Mouse (Mus musculus): Measurements from ENCODE around the gene Ppp1r13l.

The Ppp1r13l gene

DNA sequence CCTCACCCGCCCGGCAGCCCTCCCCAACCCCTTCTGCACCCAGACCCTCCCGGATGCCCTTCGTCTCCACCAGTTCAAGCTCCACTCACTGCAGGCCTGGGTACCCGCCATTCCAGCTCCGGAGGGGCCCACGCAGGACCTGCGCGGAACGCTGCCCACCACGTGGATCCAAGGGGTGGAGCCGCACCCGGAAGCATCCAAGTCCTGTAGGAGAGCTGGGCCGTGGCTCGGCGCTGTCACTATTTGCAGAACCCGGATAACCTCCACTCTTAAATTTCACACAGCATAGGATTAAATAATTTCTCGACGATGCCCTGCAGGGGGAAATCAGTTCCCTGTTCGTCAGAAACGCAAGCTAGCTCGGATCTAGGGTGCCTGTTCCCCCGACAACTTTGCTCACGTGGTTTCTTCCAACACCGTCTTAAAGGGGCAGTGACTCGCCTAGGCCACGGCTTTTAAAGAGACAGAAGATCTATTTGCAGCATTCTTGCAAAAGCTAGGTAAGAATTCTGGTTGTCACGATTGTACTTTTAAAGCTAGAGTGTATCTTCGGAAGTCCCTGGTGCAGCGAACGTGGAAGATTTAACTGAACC lies at the start of gene Ppp1r13l, which contains the start of gene Cd3eap:
Gene Ppp1r13l (plus strand): TSS at position 451 of the 593 bp plus-strand sequence.
Gene Cd3eap (minus strand): TSS at position 185 of the 593 bp plus-strand sequence.
- peak; percentile 96 for DNase-seq (ENCODE audit: low read depth, low spot score)

DNA sequence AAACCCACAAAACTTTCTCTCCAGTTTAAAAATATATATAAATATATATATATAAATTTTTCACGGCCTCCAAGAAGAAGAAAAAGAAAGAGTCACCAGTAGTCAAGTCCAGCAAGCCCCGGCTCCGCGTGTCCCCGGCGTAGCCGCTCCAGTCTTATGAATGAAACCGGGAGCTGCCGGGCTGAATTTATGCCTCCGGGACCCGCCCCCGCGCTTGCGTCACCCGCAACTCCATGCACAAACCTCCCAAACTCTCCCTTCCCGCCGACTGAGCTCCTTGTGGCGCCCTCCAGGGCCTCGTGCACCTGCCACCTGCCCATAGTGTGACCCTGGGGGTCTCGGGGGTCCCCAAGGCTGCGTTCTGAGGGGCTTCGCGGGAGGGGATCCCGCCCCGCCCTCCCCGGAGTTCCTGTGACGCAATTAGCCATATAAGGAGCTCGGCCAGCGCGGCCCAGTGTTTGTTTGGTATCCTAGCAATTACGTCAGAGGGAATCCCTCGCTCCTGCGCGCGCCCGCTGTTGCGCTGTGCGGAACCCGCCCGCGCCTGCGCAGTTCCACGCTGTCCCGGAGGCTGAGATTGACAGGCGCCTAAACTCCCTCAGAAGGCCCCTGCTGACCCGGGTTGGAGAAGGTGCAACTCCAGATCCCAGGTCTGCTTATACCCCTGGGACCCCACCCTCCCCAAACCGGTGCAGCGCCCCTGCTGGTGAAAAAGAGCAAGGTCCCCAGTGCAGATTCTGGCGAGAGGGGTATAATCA lies 49.5 kb upstream of the Ppp1r13l start, which contains the start of gene Fosb:
Gene Fosb (minus strand): TSS at position 168 of the 758 bp plus-strand sequence.
- peak; percentile 98 for DNase-seq (ENCODE audit: low read depth, low spot score)

DNA sequence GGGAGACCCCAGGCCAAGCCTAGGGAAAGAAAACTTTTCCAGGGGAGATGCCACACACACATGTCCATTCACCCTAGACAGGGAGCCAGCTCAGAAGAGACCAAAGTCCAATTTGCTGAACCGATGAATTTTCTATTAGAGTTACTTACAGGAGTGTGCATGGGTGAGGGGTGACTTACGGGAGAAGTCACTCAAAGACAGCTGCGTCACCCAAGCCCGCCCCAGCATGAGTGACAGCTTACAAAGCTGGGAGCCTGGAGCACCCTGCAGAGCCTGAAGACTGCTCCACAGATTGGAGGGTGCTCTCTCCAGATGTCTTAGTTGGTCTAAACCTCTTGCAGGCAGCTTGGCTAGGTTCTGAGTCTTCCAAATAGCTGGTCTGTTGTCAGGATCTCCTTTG lies 47.6 kb upstream of the Ppp1r13l start:
- no peak for DNase-seq (ENCODE audit: low read depth, low spot score)

DNA sequence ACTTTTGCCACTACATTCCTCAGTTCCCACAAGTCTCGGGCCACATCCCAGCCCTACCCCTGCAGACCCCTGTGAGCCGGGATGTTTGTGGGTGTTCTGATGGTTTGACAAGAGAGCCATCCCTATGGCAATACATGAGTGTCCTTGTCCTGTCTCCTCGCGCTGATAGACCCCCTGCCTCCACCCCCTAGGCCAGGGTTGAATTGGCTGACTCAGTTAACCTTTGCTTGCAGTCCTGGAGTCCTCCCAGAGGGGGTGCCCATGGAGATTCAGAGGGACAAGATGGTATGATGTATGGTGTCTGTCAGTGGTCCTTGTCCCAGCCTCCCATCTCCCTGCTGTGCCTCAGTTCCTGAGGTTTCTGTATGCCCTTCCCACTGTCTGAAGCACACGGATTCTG lies 45.5 kb upstream of the Ppp1r13l start:
- no peak for DNase-seq (ENCODE audit: low read depth, low spot score)

DNA sequence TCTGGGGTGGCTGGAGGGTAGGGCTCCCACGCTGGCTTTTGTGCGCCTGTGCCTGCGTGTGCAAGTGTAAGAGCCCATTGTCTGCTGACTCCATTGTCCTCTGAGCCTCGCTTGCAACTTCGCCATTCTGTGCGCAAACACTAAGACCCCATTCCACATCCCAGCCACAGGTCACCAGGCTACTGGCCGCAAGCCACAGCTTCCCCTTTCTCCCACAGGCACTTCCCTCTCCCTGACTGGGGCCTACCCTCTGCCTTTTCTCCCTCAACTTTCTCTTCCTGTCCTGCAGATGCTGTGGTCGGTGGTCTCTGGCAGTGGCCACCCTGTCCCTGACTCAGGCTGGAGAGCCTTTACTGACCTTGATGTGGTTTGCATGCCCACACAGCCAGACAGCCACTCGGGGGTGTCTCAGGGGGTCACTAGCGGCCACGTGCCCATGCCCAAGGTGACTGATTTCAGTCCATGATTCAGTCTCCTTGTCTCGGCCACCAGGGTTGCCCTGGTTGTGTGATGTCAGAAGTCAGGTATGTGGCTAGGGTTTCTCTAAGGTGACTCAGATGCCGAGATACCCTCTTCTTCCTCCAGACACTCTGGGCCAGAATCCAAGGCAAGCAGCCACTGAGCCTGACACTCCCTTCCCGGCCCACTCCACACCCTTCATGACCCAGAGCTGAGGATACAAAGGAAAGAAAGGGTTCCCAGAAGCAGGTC lies 42.9 kb upstream of the Ppp1r13l start:
- no peak for DNase-seq (ENCODE audit: low read depth, low spot score)

DNA sequence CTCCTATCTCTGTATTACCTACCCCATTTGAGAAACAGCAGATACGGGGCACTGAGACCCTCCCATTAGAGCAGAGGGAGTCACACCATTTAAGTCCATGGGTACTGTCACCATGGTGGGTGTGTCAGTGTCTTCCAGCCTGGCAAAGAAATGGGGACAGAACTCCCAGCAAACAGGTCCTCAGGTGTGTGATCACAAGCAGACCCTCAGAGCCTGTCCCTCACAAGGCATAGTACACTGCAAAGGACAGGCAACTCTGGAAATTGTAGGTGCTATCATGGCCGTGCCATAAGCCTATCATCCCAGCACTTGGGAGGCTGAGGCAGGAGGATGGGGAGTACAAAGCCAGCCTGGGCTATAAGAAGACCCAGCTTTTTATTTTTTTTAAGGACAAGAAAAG lies 41.3 kb upstream of the Ppp1r13l start:
- DNase-seq (ENCODE audit: low read depth, low spot score): no peak

DNA sequence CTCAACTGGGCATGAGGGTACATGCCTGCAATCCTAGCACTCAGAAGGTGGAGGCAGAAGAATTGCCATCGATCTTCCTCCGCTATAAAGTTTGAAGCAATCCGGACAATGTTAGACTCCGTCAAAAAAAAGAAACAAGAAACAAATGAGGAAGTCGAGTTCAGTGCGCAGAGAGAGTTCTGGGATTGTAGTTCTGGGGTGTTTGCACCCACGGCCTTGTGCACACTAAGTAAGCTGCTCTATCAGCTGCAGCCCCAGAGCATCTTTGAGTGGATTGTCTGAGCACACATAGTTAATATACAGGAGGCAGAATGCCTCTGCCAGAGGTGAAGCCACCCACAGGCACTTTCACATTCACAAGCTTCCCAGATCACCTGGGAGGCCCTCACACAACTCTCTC lies 40.9 kb upstream of the Ppp1r13l start:
- DNase-seq (ENCODE audit: low read depth, low spot score): no peak

DNA sequence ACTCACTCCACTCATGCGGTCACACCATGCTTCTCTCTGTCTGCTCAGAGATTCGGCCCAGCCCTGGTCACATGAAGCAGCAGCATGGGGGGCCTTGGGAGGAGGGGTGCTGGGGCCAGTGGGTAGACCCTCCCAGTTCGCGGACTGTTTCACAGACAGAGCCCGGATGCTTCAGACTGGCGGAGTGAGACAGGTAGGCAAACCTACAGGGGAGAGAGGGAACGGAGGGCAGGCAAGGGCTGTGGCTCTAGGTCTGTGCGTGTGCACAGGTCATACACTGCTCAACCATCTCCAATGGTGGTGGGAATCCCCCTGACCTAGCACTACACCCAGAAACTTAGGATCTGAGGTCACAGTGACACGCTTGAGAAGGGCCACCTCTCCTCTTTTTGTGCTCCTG lies 40.1 kb upstream of the Ppp1r13l start:
- DNase-seq (ENCODE audit: low read depth, low spot score): no peak

DNA sequence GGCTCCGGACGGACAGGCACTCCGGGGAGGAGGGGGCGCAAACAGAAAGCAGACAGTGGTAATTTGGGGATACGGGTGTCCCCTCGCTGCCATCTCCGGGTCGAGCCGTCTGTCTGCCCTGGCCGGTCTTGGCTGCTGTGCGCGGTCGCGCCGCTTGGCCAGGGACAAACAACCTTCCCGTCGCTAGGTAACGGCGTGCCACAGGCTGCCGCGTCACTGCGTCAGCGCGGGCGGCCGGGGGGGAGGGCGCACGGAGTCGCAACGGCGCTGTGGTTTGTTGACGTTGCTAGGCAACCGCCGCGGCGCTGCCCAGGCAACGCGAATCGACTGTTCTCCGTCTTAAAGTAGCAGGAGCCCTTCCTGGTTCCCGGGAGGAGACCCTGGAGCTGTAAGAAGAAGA lies 39.6 kb upstream of the Ppp1r13l start:
- peak; percentile 98 for DNase-seq (ENCODE audit: low read depth, low spot score)

DNA sequence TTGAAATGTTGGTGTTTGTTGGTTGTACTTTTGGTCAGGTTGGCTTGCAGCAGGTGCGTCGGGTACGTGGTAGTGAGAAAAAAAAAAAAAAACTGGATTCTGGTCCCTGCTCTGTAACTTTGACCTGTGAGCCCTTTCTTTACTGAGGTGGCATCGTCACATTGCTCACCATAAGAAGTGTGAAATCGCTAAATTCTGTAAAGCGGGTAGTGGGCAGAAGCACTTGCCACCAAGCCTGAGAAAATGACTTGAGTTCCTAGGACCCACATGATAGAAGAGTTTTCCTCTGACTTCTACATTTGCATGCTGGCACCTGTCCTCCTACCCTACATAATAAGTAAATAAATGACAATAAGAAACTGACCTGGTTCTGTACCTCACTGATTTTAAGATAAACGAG lies 38.9 kb upstream of the Ppp1r13l start:
- no peak for DNase-seq (ENCODE audit: low read depth, low spot score)

DNA sequence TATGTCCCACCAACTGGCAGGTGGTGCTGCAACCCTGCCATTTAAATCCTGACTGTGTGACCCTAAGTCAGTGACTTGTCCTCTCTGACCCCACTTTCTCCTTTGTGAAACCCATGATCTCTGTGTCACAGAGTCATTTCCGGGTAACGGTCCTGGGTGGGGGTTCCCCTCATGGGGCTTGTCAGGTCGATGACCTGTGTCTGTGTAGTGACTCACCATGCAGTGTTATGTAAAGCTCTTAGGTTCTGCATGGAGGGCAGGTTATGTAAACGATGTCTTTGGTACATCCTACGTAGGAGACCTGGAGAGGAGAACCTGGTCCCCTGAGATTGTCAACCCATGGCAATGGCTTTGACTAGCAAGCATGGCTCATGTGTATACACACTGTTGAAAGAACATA lies 38.1 kb upstream of the Ppp1r13l start:
- no peak for DNase-seq (ENCODE audit: low read depth, low spot score)

DNA sequence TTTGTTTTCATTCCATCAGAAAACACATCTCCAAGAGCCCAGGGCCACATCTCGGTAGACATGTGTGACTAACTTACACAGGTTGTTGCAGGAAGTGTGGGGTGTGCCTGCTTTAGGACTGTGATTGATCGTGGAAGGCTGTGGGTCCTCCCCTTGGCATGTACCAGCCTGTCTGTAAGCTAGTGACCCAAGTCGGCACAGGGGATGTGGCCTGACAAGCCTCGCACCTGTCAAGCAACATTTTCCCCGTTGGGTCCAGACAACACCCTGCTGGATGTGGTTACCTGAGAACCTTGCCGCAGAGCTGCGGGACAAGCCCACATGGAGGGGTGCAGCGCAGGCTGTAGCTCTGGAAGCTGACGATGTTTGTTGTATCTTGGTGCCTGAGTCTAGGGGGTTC lies 37.1 kb upstream of the Ppp1r13l start:
- DNase-seq (ENCODE audit: low read depth, low spot score): no peak

DNA sequence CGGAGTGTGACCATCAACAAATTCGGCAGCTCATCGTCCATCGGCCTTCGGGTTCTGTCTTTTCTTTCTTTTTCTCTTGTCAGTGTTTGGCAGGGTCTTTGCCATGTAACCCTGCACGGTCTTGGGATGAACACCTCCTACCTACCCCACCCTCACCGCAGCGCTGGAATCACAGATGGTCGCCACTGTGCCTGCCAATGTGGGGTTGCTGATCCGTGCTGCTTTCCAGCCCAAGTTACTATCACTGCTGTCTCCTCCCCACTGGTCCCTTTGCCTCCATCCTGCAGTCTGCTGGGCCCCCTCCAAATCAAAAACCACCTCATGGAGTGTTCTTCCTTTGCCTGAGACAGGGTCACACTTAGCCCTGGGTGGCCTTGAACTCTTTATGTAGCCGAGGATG lies 35.3 kb upstream of the Ppp1r13l start:
- no peak for DNase-seq (ENCODE audit: low read depth, low spot score)

DNA sequence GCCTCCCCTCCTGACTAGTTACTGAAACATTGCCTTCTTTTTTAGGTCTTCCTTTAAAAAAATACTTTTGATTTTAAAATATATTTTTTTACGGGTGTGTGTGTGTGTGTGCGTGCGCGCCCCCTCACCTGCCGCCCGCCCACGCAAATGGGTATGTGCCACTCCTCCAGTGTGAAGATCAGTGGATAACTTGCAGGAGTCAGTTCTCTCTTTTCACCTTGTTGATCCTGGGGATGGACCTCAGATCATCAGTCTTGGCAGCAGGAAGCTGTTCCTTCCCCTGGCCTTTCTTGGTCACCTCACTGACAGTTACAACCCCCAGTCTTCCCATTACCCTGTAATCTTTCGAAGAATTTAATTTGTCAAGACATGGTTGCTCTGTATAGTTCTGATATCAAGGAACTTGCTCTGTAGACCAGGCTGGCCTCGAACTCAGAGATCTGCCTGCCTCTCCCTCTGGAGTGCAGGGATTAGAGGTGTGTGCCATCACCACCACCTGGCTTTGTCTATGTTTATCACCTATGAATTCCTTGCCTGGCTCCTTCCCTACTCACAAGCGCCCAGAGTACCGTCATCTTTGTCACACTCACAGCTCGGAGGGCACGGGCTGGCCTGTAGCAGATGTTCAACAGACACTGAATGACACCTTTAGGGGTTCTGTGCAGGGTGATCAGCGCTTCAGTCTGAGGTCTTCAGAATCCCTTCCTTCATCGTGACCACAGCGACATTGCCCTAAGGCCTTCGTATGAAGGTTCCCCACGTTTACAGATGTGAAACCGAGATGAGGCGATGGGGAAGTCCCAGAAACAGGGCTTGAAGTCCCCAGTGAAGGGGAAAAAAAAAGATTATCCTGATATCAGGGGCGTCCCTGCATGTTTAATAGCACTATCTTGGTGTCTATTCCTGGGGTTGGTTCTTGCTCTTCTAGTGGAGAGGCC lies 34.0 kb upstream of the Ppp1r13l start:
- DNase-seq (ENCODE audit: low read depth, low spot score): no peak

DNA sequence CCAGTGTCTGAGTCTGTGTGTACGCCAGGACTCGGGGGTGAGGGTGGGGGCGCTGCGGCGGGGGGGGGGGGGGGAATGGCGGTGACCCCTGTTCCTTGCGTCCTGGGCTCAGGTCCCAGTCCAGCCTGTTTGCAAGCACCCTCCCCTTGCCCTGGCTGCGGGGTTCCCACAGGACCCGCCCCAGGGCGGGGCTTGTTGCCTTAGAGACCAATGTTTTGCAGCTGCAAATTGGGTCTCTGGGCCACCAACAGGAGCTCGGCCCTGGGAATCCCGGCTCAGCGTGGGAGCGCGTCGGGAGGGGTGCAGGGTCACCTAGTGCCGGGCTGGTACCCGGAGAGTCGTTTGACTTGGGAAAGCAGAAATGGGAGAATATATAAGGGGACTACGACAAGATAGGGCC lies 33.2 kb upstream of the Ppp1r13l start:
- peak; percentile 84 for DNase-seq (ENCODE audit: low read depth, low spot score)

DNA sequence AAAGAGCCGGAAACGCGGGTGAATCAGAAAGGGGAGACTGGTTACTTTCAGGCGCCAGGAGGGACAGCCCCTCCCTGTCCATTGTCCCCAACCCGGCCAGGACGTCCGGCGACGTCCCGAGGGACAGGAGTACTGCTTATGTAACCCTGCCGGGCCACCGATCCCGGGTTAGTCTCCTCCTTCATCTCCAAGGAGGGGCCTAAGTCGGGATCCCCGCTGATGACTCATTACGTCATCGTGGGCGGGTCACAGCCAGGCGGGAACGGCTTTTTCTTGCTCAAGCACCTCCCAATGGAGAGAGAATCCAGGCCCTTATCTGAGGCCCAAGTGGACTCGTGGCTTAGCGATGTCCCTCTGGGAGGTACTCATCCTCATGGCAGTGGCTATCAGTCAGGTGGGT lies 32.4 kb upstream of the Ppp1r13l start:
- peak; percentile 96 for DNase-seq (ENCODE audit: low read depth, low spot score)

DNA sequence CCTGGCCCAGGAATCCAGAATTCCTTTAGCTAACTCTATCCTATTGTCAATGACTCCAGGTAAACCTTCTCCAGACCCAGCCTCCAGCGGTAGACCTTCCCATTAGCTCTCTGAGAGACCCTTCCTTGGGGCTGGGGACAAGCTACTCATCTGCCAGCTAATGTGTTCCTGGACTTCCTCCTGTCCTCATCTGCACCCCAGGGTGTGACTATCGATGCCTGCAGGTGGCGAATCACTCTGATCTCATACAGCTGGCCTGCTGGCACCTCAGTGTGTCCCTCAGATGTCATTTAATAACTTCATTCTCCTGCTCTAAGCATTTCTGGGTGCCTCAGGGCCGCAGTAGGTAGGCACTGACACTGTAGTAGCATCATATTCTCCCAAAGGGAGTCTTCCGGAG lies 31.8 kb upstream of the Ppp1r13l start:
- DNase-seq (ENCODE audit: low read depth, low spot score): no peak

DNA sequence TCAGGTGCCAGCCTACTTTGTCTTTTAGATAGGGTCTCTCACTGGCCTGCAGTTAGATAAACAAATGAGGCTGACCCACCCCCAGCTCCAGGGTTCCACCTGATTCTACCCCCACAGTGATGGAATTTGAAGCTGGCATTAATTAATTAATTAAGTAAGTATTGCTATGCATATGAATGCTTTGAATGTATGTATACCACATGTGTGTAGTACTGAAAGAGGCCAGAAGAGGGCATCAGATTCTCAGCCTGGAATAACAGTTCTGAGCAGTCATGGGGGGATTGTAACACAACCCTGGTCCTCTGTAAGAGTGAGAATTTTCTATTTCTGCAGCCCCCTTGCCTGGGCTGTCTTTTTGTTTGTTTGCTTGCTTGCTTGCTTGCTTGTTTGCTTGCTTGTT lies 31.1 kb upstream of the Ppp1r13l start:
- no peak for DNase-seq (ENCODE audit: low read depth, low spot score)

DNA sequence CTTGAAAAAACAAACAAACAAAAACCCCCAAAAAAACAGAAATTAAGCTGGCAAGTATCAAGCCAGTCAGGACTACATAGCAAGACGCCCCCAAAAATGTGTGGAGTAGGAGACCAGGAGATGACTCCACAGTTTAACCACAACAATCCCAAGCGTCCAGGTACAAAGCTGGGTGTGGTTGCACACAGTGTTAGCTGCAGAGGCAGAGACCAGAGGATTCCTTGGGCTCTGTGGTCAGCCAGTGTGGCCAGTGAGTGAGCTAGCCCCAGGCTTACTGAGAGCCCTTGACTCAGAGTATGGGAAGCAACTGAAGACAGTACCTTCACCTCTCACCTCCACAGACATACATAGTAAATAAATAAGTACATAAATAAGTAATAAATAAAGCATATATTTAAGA lies 27.6 kb upstream of the Ppp1r13l start:
- DNase-seq (ENCODE audit: low read depth, low spot score): no peak

DNA sequence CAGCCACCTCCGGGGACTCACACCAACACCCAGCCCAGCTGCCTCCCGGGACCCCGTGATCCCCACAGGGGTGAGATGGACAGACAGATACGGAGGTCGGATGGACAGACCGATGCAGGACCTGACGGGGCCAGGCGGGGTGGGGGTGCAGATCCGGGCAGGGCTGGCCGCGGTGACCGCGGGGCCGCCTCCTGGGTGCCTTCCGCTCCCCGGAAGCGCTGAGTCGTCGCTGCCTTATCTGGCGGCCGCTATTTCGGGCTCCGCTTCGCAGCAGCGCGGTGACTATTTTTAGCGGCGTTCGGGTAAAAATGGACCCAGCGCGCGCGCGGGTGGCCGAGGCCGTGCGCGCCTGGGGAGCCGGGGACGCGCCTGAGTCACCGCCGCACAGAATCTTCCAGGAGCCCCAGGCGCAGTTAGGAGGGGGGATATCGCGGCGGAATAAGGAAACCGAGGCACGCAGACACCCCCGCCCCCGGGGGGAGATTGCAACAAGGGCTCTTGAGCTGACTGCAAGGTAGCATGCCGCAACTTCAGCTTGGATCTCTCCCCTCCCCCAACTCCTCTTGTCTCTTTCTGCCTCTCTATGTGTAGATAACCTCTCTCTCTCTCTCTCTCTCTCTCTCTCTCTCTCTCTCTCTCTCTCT lies 26.7 kb upstream of the Ppp1r13l start:
- peak; percentile 94 for DNase-seq (ENCODE audit: low read depth, low spot score)

DNA sequence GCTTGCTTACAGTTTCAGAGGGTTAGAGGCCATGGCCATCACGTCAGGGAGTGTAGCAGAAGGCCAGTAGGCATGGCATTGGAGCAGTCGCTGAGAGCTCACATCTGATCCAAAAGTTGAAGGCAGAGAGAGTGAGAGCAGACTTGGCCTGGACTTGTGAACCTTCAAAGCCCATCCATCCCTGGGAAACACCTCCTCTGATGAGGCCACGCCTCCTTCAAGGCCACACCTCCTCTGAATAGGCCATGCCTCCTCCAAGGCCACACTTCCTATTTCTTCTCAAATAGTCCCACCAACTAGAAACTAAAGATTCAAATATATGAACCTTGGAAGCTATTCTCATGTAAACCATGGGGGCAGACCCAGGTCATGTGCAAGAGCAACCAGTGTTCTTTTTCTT lies 24.0 kb upstream of the Ppp1r13l start:
- no peak for DNase-seq (ENCODE audit: low read depth, low spot score)

Measured in brain, adult 2 months (tissue).